Mouse (Mus musculus): ENCODE data around the gene Pak1.

DNA sequence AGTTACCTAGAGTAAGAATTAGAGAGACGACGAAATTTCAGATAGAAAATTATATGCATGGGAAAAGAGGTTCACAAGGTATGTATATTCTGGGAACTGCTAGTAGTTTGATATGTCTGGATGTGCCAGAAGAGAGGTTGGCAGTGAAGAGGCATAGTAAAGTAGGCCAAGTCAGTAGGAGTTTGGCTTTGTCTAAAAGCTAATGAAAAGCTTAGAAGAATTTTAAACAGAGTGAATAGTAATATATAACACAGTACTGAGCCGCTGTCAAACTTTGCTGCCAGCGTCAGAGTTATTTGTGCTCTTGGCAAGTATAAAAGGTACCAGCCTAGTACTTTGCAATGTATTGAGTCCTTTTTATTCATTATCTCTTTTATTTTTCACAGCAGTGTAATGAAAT is 84.1 kb downstream of the Pak1 start:
- TF ChIP-seq CTCF (IDR thresholded peaks at IDR 0.05; ENCODE audit: low read depth) (no peak), EP300 (IDR thresholded peaks at IDR 0.05; ENCODE audit: low read depth) (no peak)

Data from liver, embryonic 14.5 days (tissue).